Mouse (Mus musculus): ENCODE results near the gene Rpl37a. TPM values are rescaled to one million over a fixed set of nuclear protein-coding genes. Genes with fewer than 3 reads are reported as not detected.

Rpl37a gene
- polyA plus RNA-seq, 1 experiment from 2014 or later, result 1,125 TPM

GRCm38 (mm10) chr1:72738946-72739680 lies 28.0 kb downstream of the Rpl37a start:
- H3K36me3 ChIP-seq, result no peaks in the 10 kb centered on the region
- no peak overlapping the region for H3K27ac ChIP-seq (ENCODE audit: poor library complexity, severe bottlenecking)
- H3K27me3 ChIP-seq (replicated peaks), result peaks cover 16% of the 10 kb centered on the region; the same call in 1 of the 2 replicates
- H3K9me3 ChIP-seq (replicated peaks), result no peaks in the 10 kb centered on the region
- H3K4me1 ChIP-seq (replicated peaks), result peaks cover 13% of the 10 kb centered on the region
- no peak overlapping the region for H3K4me3 ChIP-seq
- no peak for ATAC-seq (ENCODE audit: insufficient number of reproducible peaks, low FRiP score)
- no peak overlapping the region for H3K9ac ChIP-seq
- H3K4me2 ChIP-seq, result no peak overlapping the region
- 78% methylated on average over 15 of the region's 15 CpGs for WGBS

- no peak overlapping the region for H3K27ac ChIP-seq (ENCODE audit: poor library complexity, severe bottlenecking)
- H3K9me3 ChIP-seq (replicated peaks), result no peaks in the 10 kb centered on the region
- no peaks in the 10 kb centered on the region for H3K36me3 ChIP-seq
- WGBS, result 75% methylated on average over 10 of the region's 10 CpGs
- no peak overlapping the region for H3K4me3 ChIP-seq
- ATAC-seq (ENCODE audit: insufficient number of reproducible peaks, low FRiP score), result no peak
- peaks cover 13% of the 10 kb centered on the region for H3K4me1 ChIP-seq (replicated peaks)
- H3K27me3 ChIP-seq (replicated peaks), result peaks cover 16% of the 10 kb centered on the region; the same call in 1 of the 2 replicates
- no peak overlapping the region for H3K9ac ChIP-seq
- H3K4me2 ChIP-seq, result no peak overlapping the region
Measured at GRCm38 (mm10) chr1:72739681-72740063, 28.6 kb downstream of the Rpl37a start.

GRCm38 (mm10) chr1:72741406-72741805 lies 30.3 kb downstream of the Rpl37a start:
- H3K9ac ChIP-seq, result no peak overlapping the region
- 79% methylated on average over 5 of the region's 5 CpGs for WGBS

DNA sequence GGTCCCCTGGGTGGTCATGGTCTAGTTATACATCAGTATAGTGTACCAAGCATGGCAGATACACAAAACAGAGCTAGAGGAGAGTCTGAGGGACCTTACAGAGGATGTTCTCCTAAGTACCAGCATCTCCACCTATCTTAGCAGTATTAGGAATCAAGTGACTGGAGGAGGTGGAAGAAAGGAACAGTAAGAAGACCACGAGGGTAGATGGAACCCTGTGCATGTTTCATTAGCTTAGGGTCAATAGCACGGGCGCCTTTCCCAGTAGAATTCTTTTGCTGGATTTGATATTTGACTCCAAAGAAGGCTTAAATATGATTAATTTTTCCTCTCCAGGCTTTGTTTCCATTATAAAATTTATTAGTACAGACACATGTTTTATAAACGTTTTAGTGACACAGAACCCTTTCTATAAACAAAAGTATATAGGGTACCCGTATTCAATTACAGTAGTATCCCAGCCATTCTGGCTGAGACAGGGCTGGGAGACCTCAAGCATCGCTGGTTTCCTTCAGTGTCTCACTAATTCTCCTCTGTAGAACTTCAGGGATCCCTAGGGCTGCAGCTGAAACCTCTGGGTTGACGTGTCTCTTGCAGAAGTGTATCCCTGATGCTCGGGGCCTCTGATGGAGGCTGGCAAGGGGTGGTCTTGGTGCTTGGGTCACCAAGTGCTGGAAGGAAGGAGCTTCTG lies 33.9 kb downstream of the Rpl37a start:
- Histone ChIP-seq H3K9me3 (replicated peaks) (no peaks in the 10 kb centered on the region), H3K27ac (ENCODE audit: poor library complexity, severe bottlenecking) (no peak overlapping the region), H3K9ac (no peak overlapping the region), H3K4me2 (no peak overlapping the region), H3K4me1 (replicated peaks) (no peaks in the 10 kb centered on the region), H3K27me3 (replicated peaks) (peaks cover 12% of the 10 kb centered on the region; the same call in 1 of the 2 replicates), H3K36me3 (no peaks in the 10 kb centered on the region), H3K4me3 (no peak overlapping the region)
- WGBS, result 84% methylated on average over 8 of the region's 8 CpGs
- ATAC-seq (ENCODE audit: insufficient number of reproducible peaks, low FRiP score), result no peak

More at GRCm38 (mm10) chr1:72741406-72741805, 30.3 kb downstream of the Rpl37a start:
- Histone ChIP-seq H3K27ac (ENCODE audit: poor library complexity, severe bottlenecking) (no peak overlapping the region), H3K4me2 (no peak overlapping the region), H3K4me3 (no peak overlapping the region), H3K36me3 (no peaks in the 10 kb centered on the region), H3K9me3 (replicated peaks) (no peaks in the 10 kb centered on the region), H3K27me3 (replicated peaks) (peaks cover 16% of the 10 kb centered on the region; the same call in 1 of the 2 replicates), H3K4me1 (replicated peaks) (peaks cover 9% of the 10 kb centered on the region)
- no peak for ATAC-seq (ENCODE audit: insufficient number of reproducible peaks, low FRiP score)

GRCm38 (mm10) chr1:72746382-72746781 lies 35.3 kb downstream of the Rpl37a start:
- WGBS, result 68% methylated on average over 7 of the region's 7 CpGs
- Histone ChIP-seq H3K27me3 (replicated peaks) (0 out of 2 replicates have a peak, but pooled peaks cover 5% of the 10 kb centered on the region), H3K36me3 (no peaks in the 10 kb centered on the region), H3K27ac (ENCODE audit: poor library complexity, severe bottlenecking) (no peak overlapping the region), H3K4me2 (no peak overlapping the region), H3K4me3 (no peak overlapping the region), H3K4me1 (replicated peaks) (no peaks in the 10 kb centered on the region), H3K9me3 (replicated peaks) (no peaks in the 10 kb centered on the region), H3K9ac (no peak overlapping the region)
- ATAC-seq (ENCODE audit: insufficient number of reproducible peaks, low FRiP score), result no peak

- Histone ChIP-seq H3K27ac (ENCODE audit: poor library complexity, severe bottlenecking) (no peak overlapping the region), H3K4me3 (no peak overlapping the region), H3K4me1 (replicated peaks) (no peaks in the 10 kb centered on the region), H3K9ac (no peak overlapping the region), H3K9me3 (replicated peaks) (no peaks in the 10 kb centered on the region), H3K27me3 (replicated peaks) (0 out of 2 replicates have a peak, but pooled peaks cover 3% of the 10 kb centered on the region), H3K4me2 (no peak overlapping the region), H3K36me3 (no peaks in the 10 kb centered on the region)
- 71% methylated on average over 7 of the region's 7 CpGs for WGBS
- ATAC-seq (ENCODE audit: insufficient number of reproducible peaks, low FRiP score), result no peak
Measured at GRCm38 (mm10) chr1:72751371-72751781, 40.3 kb downstream of the Rpl37a start.

DNA sequence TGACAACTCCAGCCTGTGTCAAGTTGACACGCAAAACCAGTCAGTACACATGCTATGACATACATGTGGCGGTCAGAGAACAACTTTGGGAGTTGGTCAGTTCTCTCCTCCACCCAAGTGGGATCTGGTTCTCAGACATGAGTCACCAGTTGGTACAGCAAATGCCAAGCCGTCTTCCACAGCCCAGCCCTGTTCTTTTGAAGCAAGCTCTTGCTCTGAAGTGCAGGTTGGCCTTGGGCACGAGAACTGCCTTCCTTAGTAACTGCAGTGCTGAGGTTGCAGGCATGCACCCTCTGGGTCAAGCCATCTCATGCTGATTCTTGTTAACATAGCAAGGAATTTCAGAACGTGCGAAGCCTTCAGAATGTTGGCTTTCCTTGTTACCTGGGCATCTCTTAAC lies 42.1 kb downstream of the Rpl37a start:
- no peak for ATAC-seq (ENCODE audit: insufficient number of reproducible peaks, low FRiP score)
- H3K27ac ChIP-seq (ENCODE audit: poor library complexity, severe bottlenecking), result no peak overlapping the region
- no peak overlapping the region for H3K4me3 ChIP-seq
- no peaks in the 10 kb centered on the region for H3K27me3 ChIP-seq (replicated peaks)
- no peaks in the 10 kb centered on the region for H3K9me3 ChIP-seq (replicated peaks)
- 77% methylated on average over 6 of the region's 6 CpGs for WGBS
- no peak overlapping the region for H3K9ac ChIP-seq
- no peak overlapping the region for H3K4me2 ChIP-seq
- no peaks in the 10 kb centered on the region for H3K4me1 ChIP-seq (replicated peaks)
- H3K36me3 ChIP-seq, result no peaks in the 10 kb centered on the region

- WGBS, result 78% methylated on average over 8 of the region's 8 CpGs
Measured at GRCm38 (mm10) chr1:72755227-72755626, 44.1 kb downstream of the Rpl37a start.

GRCm38 (mm10) chr1:72755801-72756200 lies 44.7 kb downstream of the Rpl37a start:
- Histone ChIP-seq H3K27ac (ENCODE audit: poor library complexity, severe bottlenecking) (no peak overlapping the region), H3K4me2 (no peak overlapping the region), H3K27me3 (replicated peaks) (no peaks in the 10 kb centered on the region), H3K9ac (no peak overlapping the region), H3K9me3 (replicated peaks) (no peaks in the 10 kb centered on the region), H3K4me1 (replicated peaks) (no peaks in the 10 kb centered on the region), H3K4me3 (no peak overlapping the region), H3K36me3 (no peaks in the 10 kb centered on the region)
- no peak for ATAC-seq (ENCODE audit: insufficient number of reproducible peaks, low FRiP score)
- WGBS, result 51% methylated on average over 2 of the region's 2 CpGs

More at GRCm38 (mm10) chr1:72755227-72755626, 44.1 kb downstream of the Rpl37a start:
- no peak overlapping the region for H3K4me3 ChIP-seq
- H3K36me3 ChIP-seq, result no peaks in the 10 kb centered on the region
- no peak overlapping the region for H3K9ac ChIP-seq
- ATAC-seq (ENCODE audit: insufficient number of reproducible peaks, low FRiP score), result no peak
- H3K4me2 ChIP-seq, result no peak overlapping the region
- no peaks in the 10 kb centered on the region for H3K9me3 ChIP-seq (replicated peaks)
- H3K4me1 ChIP-seq (replicated peaks), result no peaks in the 10 kb centered on the region
- no peaks in the 10 kb centered on the region for H3K27me3 ChIP-seq (replicated peaks)
- no peak overlapping the region for H3K27ac ChIP-seq (ENCODE audit: poor library complexity, severe bottlenecking)

DNA sequence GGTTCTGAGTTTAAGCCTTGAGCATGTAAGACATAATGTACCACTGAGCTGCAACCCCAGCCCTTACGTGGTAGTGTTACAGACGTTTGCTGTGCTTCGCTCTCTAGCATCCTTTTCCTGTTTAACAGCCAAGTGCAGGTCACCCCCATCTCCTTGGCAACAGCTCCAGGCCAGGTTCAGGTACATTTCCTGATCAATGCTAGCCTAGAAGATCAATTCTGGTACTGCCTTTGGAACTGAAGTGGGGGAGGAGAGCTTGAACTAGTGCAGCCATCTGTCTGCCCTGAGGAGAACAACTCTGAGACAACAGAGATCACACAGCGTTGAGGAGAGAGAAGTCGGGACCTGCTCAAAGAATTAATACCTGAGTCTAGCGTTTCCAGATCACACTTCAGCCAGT lies 48.7 kb downstream of the Rpl37a start:
- Histone ChIP-seq H3K9me3 (replicated peaks) (no peaks in the 10 kb centered on the region), H3K9ac (no peak overlapping the region), H3K4me3 (no peak overlapping the region), H3K4me1 (replicated peaks) (peaks cover 5% of the 10 kb centered on the region), H3K4me2 (no peak overlapping the region), H3K27ac (ENCODE audit: poor library complexity, severe bottlenecking) (no peak overlapping the region), H3K27me3 (replicated peaks) (no peaks in the 10 kb centered on the region), H3K36me3 (no peaks in the 10 kb centered on the region)
- 81% methylated on average over 6 of the region's 6 CpGs for WGBS
- ATAC-seq (ENCODE audit: insufficient number of reproducible peaks, low FRiP score), result no peak
